Mouse (Mus musculus) ES-Bruce4 (cell line): ENCODE results near the gene RPS10-NUDT3.

Experiments
- CTCF ChIP-seq: IDR thresholded peaks from one replicate; pipeline ENCODE4 v1.8.1; 2011; ENCODE audit warnings: low read depth, low read length
- POLR2A ChIP-seq: IDR thresholded peaks from one replicate; pipeline ENCODE4 v1.8.1; 2011; ENCODE audit warnings: low read length; ENCODE audit not compliant: insufficient read depth

- TF ChIP-seq CTCF (no peak), POLR2A (no peak)
These were observed 42.7 kb upstream of the RPS10-NUDT3 start for GRCm38 (mm10) chr17:27677756-27678155.
